Mouse (Mus musculus): Measurements from ENCODE around the gene Scnn1a. TPM values are rescaled to one million over a fixed set of nuclear protein-coding genes. Genes with fewer than 3 reads are reported as not detected.

Gene Scnn1a
- total RNA-seq, 1 experiment from 2014 or later: 1.9 TPM

DNA sequence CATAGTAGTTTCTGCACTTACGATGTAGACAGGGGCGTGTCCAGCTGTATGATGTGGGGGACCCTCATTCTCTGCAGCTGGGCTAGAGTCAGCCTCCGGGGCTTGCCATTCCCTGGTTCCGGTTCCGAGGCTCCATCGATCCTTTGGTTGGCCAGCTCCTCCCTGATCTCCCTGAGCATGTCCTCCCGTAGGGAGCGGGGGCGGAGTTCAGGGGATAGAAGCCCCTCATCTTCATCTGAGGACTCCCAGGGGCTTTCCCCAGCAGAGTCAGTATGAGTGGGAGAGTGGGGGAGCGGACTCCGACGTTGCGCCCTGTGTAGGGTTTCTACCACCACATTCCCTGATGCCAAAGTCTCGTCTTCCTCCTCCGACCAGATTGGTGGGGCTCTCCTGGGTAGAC, 42.6 kb downstream of the Scnn1a start:
- no peak for DNase-seq

DNA sequence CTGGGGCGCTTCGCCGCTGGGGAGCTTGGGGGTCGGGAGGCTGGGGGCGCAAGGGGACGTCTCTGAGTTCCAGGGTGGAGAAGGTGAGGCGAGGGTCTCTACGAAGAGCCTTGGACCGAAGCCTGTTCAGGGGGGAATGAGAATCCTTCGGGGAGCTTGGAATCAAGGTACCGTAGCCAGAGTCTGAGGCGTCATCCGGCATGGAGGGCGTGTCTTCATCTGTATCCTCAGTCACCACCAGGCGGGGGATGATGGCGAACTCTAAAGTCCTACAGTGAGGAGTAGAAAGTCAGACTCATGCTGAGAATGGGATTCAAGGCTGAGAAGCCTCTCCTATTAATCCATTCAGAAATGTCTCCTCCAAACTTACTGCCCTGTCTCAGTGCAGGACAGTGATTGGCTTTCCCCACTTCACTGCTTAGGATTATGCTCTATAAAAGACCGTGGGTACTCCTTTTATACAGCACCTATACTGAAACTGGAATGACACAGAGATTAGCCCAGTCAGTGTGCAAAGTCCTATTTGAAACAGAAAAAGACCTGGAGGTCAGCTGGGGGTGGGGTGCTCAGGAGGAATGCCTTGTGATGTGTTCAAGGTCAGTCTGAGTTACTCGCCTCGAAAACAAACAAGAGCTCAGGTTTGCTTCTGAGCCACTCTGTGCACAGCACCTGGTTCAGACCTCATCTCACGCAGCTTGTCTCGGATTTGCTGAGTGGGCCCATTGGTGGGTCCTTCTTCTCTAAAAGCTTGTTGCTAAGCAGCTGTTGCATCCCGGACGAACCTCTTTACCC, 43.2 kb downstream of the Scnn1a start:
- peak; percentile 70 for DNase-seq

DNA sequence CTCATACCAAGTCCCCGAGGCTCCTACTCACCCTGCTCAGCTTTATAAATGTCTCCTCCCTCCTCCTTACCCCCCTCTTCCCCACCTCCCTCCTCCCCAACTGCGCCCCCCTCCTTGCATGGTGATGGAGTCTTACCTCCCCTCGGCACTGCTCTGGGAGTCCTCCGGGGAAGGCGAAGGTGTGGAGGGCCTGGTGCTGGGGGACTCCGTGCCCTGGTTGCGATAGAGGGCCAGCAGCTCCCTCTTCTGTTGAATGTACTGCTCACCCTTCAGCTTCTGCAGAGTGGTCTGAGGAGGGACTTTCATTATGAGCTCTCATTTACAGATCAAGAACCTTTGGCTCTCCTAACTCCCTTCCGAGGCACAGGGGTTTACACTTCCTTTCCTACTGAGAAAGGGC, 44.0 kb downstream of the Scnn1a start:
- peak; percentile 60 for DNase-seq

DNA sequence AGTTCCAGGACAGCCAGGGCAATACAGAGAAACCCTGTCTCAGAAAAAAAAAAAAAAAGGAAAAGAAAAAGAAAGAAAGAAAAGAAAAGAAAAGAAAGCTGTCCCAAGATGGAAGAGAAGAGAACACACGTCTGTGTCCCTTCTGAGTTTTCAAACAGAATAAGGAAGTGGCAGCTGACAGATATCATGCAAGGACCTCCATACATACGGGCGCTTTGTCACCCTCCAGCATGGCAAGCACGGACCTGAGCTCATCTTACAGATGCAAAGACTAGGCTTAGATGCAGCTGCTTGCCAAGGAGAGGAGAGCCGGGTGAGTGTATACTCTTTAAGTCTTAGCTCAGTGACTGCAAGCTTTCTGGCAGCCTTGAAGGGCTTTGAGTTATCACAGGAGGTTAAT, 45.1 kb downstream of the Scnn1a start:
- DNase-seq: no peak

DNA sequence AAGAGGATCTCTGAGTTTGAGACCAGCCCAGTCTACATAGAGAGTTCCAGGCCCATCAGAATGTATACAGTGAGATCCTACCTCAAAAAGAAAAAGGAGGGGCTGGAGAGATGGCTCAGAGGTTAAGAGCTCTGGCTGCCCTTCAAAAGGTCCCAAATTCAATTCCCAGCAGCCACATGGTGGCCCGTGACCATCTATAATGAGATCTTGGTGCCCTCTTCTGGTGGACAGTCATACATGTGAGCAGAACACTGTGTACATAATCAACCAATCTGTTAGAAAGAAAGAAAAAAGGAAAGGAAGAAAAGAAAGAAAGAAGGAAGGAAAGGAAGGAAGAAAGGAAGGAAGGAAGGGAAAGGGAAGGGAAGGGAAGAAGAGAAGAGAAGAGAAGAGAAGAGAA, 45.7 kb downstream of the Scnn1a start:
- DNase-seq: no peak

DNA sequence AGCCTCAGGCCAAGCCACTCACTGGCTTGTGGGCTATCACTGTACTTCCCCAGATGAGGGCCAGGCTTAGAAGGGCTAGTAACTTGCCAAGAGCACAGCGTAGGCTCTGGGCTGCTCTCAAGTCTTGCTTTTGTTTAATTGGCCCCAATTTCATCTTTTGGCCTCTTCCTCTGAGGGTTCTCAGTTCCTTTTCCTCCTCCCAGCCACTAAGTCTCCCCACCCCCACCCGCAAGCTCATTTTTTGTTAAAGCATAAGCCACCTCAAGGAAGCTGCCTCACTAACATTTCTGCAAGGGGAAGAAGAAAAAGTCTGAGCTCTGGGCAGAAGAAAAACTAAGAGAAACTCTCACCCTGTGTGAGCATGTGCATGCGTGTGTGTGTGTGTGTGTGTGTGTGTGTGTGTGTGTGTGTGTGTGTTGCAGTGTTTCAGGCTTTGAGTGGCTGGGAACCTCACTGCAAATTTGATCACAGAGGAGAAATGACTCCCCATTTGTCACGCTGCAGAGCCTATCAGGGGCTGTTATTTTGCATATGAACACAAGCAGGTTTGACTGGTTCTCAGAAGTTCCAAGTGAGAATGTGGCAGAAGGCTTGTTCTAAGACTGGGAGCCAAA, 47.4 kb downstream of the Scnn1a start:
- no peak for DNase-seq

DNA sequence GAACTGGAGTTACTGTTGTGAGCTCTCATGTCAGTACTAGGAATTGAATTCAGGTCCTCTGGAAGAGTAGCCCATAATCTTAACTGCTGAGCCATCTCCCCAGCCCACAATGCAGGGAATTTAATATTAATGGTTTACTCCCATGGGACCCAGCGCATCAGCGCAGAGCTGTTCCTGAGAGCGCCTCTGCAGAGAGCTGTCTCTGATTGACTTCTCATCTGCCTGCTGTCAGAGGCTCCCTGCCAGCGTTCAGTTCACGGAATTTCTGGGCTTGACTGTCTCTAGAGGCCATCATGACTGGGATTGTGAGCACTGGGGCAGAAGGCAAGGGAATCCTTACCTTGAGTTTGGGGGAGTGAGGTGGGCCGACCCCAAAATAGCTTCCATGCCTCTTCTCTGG, 56.6 kb downstream of the Scnn1a start:
- no peak for DNase-seq

DNA sequence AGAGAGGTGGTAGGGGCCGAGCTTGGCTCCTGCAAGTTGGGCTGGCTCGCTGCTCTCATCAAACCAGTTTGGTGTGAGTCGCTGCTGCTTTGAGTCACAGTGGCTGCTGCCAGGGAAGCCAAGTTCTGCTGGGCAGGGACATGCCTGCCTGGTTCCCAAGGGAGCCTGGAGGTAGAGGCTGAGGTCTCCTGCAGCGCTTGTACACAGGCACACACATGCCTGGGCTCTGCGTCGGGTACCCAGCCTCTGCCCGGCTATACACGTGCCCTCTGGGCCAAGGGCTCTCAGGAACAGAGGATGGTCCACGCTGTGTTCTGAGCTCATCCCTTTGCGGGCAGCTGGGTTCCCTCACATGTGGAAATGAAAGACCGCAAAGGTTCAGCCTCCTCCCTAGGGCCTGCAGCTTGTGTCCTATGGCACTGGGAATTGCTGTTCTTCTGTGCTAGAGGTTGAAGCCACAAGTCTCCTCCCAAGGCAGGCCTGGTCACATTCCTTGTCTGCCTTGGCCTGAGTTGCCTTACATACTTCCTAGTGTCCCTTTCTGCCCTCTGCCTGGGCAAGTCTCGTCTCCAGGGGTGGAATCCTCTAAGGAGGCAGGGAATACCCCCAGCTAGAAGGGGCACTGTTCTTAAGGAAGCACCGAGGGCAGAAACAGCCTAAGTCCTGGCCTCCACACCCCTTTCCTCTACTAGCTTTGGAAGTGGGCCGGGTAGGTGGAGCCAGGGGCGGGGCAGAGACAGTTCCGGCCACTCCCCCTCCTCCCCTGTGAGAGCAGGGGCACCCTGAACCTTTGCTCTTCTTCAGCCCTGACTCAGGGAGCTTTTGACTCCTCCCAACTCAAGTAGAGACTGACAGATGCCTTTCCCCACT, 57.4 kb downstream of the Scnn1a start:
- peak; percentile 88 for DNase-seq

DNA sequence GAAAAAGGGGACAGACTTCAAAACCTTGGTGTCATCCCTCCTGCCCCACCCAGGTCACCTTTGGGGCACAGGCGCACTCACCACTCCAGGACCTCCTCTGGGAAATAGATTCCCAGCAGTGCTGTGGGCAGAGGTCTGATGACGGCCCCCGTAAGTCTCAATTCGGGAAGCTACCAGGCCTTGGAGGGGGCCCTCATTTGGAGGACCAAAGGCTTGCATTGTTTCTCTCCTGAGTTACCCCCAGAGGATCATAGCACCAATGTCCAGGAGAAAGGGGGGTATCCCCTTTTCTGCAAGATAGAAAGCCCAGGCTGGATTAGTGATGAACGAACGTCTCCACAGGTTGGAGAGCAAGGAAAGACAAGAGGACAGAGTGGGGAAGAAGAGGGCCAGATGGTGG, 58.2 kb downstream of the Scnn1a start:
- no peak for DNase-seq

DNA sequence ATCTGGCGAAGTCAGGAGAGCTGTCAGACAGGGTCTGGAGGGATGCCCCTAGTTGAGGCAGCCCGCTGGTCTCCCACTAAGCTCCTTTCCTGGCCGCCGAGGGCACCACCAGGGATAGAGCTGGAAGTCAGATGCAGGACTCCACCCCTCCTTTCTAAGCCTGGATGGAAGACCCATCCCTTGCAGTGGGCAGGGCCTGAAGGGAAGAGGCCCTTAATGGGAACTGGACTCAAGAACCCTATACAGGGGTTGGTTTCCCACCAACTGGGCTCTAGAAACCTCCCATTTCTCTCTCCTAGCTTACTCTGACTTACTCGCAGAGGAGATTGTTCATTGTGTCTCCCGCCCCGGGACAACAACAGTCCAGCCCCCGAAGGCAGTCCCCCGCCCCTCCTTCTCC, 59.3 kb downstream of the Scnn1a start:
- DNase-seq: no peak

DNA sequence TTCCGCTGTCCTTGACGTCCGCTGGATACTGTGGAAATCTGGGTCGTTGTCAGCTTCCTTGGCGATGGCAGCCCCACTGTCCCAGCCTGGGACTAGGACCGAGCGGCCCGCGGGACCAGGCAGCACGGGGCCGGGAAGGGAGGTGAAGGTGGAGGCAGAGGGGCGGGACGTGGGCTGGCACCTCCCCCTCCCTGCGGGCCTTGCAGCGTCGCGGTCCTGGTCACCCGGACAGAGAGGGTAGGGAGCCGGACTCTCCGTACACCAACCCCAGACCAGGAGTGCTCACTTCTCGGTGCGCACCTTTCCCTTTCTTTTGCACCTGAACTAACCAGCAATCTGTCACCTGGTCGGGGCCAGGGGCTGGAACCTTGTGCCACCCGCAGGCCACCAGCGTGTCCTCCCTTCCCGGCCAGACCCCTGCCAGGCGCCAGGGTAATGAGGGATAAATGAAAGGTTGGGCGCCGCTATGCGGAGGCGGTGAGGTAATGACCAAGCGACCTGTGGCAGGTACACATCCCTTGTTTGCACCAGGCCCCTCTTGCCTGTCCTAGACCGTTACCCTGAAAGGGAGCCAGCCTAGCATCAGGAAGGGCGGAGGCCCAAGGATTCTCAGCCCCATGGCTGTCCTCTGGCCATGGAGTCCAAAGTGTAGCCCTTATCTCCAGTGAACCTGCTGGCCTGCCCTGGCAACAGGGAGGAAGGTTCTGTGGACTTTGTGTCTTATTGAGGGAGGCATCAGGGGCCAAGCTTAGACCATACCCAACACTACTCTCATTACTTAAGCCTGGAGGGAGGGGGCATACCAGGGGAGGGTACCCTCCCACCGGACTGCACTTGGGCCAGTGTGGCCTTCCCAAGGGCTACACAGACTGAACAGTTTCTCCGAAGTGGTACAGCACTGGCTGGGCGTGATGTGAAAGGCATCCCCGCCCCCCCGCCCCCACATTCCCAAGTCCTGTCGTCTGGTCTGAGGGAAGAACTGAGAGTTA, 60.2 kb downstream of the Scnn1a start, which contains the start of gene Plekhg6:
TSS of gene Plekhg6 (minus strand) at position 422 of the 989 bp plus-strand sequence.
- peak; percentile 65 for DNase-seq

DNA sequence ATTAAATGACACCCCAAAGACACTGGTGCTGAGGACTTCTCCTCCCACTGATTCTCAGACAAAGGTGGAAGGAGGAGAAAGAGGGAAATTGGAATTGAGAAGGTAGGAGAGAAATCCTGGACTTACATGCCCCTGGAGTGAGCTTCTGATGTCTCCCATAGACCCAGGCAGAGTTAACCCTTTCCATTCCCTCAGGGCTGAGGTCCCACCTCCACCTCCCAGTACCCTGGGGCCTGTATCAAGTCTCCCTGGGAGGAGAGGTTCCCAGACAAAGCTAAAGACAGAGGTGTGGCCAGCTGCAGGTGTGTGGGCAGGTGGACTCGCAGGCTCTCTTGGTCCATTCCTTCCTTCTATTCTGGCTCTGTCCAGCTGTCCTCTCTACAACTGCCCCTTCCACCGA, 61.6 kb downstream of the Scnn1a start:
- DNase-seq: no peak

DNA sequence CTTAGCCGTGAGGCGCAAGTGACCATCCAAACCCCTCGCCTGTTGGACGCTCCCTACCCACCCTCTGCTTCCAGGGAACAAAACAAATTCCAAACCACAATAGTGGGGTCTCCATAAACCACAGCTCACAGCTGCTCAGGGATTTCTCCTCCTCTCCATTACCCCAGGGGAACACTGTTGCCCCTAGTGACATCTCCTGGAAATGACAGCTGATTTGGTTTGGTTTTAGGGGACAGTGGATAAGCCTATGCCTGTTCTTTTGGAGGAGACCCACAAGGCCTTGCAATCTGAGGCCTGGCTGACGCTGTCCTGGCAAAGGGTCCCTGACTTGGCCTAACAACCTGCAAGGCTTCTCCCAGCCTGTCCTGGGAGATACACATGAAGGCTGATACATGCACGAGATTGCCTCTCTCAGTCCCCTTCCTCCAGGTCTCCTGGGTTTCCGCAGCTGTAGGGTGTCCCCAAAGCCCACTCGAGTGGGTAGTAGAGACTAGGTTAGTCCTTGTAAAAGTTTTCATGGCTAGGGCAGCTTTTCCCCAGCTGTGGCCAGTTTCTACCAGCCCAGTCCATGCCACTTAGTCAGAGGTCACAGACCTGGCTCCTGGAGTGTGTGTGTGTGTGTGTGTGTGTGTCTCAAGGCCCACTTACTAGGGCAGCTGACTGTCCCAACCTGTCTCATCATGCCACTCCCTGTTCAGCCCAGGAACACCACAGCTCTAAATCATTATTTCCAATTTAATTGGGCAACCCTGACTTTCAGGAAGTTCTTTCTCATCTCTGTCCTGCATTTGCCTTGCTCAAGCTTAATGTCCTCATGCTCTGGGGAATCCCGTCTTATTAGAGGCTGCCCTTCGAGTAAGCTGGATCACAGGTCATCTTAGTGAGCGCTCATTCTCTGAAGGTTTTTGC, 64.9 kb downstream of the Scnn1a start:
- peak; percentile 58 for DNase-seq

DNA sequence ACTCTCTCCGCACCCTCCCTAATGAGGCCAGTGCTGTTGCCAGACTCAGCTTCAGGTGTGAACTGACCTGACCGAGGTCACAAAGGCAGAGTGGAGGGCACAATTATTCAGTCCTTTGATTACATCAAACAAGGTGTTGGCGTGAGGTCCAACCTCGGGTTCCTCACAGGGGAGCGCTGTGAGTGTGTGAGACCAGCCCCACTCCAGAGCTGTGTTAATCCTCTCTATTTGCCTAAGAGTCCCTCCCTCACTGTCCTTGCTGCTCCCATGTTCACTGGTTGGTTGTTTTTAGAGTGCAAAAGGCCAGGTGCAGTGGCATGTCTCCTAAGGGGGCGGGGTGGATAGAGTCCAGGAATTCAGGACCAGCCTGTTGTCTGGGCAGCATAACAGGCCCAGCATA, 65.6 kb downstream of the Scnn1a start:
- DNase-seq: no peak

DNA sequence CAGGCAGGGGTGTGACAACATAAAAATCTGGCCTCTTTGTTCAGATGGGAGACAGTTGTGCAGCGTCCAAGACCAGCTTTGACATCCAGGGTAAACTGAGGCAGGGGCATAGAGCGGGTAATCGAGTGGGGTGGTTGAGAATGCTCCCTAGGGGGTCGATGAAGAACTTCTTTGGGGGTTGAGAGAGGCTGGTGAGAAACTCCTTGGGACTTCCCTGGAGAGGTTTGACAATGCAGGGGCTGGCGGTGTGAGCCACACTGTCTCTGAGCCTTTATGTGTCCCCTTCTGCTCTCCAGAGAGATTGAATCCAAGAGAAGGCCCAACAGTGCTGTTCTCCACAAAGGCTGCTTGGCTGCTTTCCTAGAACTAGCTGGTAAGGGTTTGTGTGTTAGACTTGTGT, 69.4 kb downstream of the Scnn1a start:
- DNase-seq: no peak

Other genes with a start within 250 kb of the Scnn1a start
- gene Chd4, start 224.7 kb upstream of the Scnn1a start, total RNA-seq (2021): 189 and 192 TPM in 2 replicates
- 47.0 and 53.7 TPM in 2 replicates for gene Nop2, start 188.8 kb upstream of the Scnn1a start, total RNA-seq (2021)
- gene Iffo1, start 175.4 kb upstream of the Scnn1a start, total RNA-seq (2021): 18.6 and 25.0 TPM in 2 replicates
- gene Gapdh, start 154.2 kb upstream of the Scnn1a start, total RNA-seq (2021): 1,705 and 1,924 TPM in 2 replicates
- gene Ncapd2, start 129.0 kb upstream of the Scnn1a start, total RNA-seq (2021): 43.2 and 45.2 TPM in 2 replicates
- gene Mrpl51, start 128.9 kb upstream of the Scnn1a start, total RNA-seq (2021): 222 and 232 TPM in 2 replicates
- 31.8 and 42.6 TPM in 2 replicates for gene Vamp1, start 105.1 kb upstream of the Scnn1a start, total RNA-seq (2021)
- gene Tapbpl, start 88.8 kb upstream of the Scnn1a start, total RNA-seq (2021): 12.6 and 14.0 TPM in 2 replicates
- 0.93 and 6.9 TPM in 2 replicates for gene Cd27, start 83.6 kb upstream of the Scnn1a start, total RNA-seq (2021)
- not detected in 2 replicates for gene Tuba3a, start 34.6 kb upstream of the Scnn1a start, total RNA-seq (2021)
- 68.7 and 70.0 TPM in 2 replicates for gene Ltbr, start 6.8 kb upstream of the Scnn1a start, total RNA-seq (2021)
- gene Tnfrsf1a, start 28.7 kb downstream of the Scnn1a start, total RNA-seq (2021): 210 and 220 TPM in 2 replicates
- 0.38 and 0.52 TPM in 2 replicates for gene Plekhg6, start 60.1 kb downstream of the Scnn1a start, total RNA-seq (2021)
- 135 and 148 TPM in 2 replicates for gene Cd9, start 174.1 kb downstream of the Scnn1a start, total RNA-seq (2021)
- 18.5 and 30.6 TPM in 2 replicates for gene Vwf, start 226.1 kb downstream of the Scnn1a start, total RNA-seq (2021)

Data from adrenal gland, postnatal 14 days (tissue).